Mouse (Mus musculus): ENCODE data around the gene Engase. TPM values are rescaled to one million over a fixed set of nuclear protein-coding genes. Genes with fewer than 3 reads are reported as not detected.

Engase gene
- polyA plus RNA-seq, 1 experiment from 2014 or later: 5.9 TPM

DNA sequence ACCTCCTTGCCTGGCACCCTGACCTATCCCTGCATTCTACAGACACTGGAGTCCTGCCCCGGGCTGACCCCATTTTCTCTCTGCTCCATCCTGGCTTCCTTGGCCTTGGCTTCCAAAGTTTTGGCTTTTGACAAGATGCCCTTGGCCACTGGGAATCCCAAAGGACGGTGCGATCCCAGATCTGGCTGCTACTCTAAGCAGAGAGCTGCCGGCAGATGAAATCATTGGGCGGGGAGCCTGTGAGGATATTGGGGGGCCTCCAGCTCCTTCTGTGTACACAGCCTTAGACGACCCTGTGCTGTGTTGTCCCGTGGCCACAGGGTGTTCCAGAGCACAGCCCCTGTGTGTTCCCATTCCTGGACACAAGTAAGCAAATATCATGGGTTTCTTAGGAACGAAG, 28.2 kb upstream of the Engase start:
- no peak overlapping the region for H3K4me3 ChIP-seq (ENCODE audit: low read depth, low read length)
- no peak overlapping the region for H3K9ac ChIP-seq (ENCODE audit: low read depth, low read length)
- no peaks in the 10 kb centered on the region for H3K9me3 ChIP-seq (replicated peaks; ENCODE audit: control insufficient read depth, low read length, poor library complexity, severe bottlenecking)
- WGBS: 87% methylated on average over 8 of the region's 8 CpGs
- H3K4me2 ChIP-seq (ENCODE audit: low read length): no peak overlapping the region
- no peak for ATAC-seq
- no peaks in the 10 kb centered on the region for H3K36me3 ChIP-seq (ENCODE audit: control insufficient read depth, insufficient read depth, low read length)
- peaks cover 3% of the 10 kb centered on the region; the same call in 1 of the 2 replicates for H3K27me3 ChIP-seq (ENCODE audit: control insufficient read depth, insufficient read depth, low read depth, low read length)
- no peak overlapping the region for H3K27ac ChIP-seq (ENCODE audit: low read length)
- H3K4me1 ChIP-seq (ENCODE audit: control insufficient read depth, insufficient read depth, low read length): no peaks in the 10 kb centered on the region

DNA sequence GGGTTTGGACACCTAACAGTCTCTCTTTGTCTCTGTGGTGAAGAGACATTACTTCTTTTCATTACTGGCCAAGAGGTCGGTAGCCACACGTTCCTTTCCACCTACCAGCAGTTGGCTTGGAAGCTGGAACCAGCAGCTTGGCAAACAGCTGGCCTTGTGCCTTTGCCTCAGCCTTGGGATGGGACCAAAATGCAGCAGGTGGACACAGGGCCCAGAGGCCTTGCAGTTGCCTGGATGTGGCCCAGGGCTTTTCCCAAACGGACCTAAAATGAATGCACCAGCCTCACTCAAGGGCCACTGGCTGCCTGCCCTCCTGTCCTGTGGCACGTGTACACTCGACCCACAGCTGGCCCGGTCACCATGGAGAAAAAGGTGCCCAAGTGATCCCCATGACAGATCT, 25.4 kb upstream of the Engase start:
- H3K4me1 ChIP-seq (ENCODE audit: control insufficient read depth, insufficient read depth, low read length): no peaks in the 10 kb centered on the region
- H3K36me3 ChIP-seq (ENCODE audit: control insufficient read depth, insufficient read depth, low read length): no peaks in the 10 kb centered on the region
- no peak for ATAC-seq
- 88% methylated on average over 6 of the region's 6 CpGs for WGBS
- no peak overlapping the region for H3K27ac ChIP-seq (ENCODE audit: low read length)
- no peak overlapping the region for H3K4me2 ChIP-seq (ENCODE audit: low read length)
- no peaks in the 10 kb centered on the region for H3K9me3 ChIP-seq (replicated peaks; ENCODE audit: control insufficient read depth, low read length, poor library complexity, severe bottlenecking)
- no peak overlapping the region for H3K4me3 ChIP-seq (ENCODE audit: low read depth, low read length)
- no peak overlapping the region for H3K9ac ChIP-seq (ENCODE audit: low read depth, low read length)
- H3K27me3 ChIP-seq (ENCODE audit: control insufficient read depth, insufficient read depth, low read depth, low read length): no peaks in the 10 kb centered on the region

DNA sequence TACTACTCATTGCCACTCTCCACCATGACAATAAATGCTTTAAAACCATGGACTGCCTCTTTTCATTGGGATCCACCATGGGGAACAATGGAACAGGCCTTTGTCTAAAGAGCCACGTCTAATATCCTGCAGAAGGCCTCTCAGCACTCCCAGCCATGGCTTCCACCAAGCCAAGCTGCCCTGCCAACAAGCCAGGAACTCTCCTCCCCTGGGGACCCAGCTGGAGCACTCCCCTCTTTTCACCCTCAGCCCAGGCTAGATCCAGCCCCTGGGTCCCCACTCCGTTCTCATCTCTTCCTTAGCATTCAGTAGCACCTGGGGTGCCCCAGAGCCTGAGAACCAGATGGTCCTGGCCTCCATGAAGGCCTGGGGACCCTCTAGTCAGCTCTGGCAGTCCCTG, 23.7 kb upstream of the Engase start:
- Histone ChIP-seq H3K9me3 (replicated peaks; ENCODE audit: control insufficient read depth, low read length, poor library complexity, severe bottlenecking) (no peaks in the 10 kb centered on the region), H3K27me3 (ENCODE audit: control insufficient read depth, insufficient read depth, low read depth, low read length) (no peaks in the 10 kb centered on the region), H3K36me3 (ENCODE audit: control insufficient read depth, insufficient read depth, low read length) (no peaks in the 10 kb centered on the region), H3K27ac (ENCODE audit: low read length) (no peak overlapping the region), H3K9ac (ENCODE audit: low read depth, low read length) (no peak overlapping the region), H3K4me3 (ENCODE audit: low read depth, low read length) (no peak overlapping the region), H3K4me1 (ENCODE audit: control insufficient read depth, insufficient read depth, low read length) (no peaks in the 10 kb centered on the region), H3K4me2 (ENCODE audit: low read length) (no peak overlapping the region)
- WGBS: 63% methylated on average over 2 of the region's 2 CpGs
- no peak for ATAC-seq

DNA sequence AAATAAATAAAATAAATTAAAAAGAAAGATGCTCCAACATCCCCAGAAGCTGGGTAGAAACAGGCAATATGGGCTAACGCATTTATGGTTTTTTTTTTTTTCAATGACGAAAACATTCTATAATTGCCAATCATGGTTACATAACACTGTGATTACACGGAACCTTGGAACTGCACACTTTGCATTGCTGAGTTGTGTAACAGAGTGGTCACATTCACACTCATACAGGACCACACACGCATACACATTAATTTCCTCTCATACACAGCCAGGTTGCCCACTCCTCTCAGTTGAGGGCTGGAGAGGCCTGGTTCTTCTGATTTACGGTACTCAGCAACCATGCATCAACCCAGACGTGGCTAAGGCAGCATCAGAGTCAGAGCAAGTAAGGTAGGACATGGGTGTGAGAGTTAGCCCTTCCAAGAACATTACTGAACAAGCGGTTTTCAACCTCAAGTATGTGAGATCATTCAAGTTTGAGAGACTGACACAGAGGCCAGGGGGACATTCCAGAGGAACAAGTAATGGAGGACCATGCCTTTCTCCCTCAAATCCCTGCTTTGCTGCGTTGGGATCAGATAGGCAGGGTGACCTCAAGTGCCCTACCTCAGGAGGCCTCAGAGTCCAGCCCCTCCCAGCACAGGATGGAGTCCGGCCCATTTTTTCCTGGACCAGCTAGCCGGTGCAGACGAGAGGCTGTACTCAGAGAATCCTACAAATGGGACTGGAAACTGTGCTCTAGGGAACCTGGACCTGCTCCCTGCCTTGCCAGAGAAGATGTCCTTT, 22.6 kb upstream of the Engase start:
- Histone ChIP-seq H3K4me1 (ENCODE audit: control insufficient read depth, insufficient read depth, low read length) (no peaks in the 10 kb centered on the region), H3K4me3 (ENCODE audit: low read depth, low read length) (no peak overlapping the region), H3K9me3 (replicated peaks; ENCODE audit: control insufficient read depth, low read length, poor library complexity, severe bottlenecking) (no peaks in the 10 kb centered on the region), H3K36me3 (ENCODE audit: control insufficient read depth, insufficient read depth, low read length) (no peaks in the 10 kb centered on the region), H3K27me3 (ENCODE audit: control insufficient read depth, insufficient read depth, low read depth, low read length) (no peaks in the 10 kb centered on the region), H3K4me2 (ENCODE audit: low read length) (no peak overlapping the region), H3K27ac (ENCODE audit: low read length) (no peak overlapping the region), H3K9ac (ENCODE audit: low read depth, low read length) (no peak overlapping the region)
- WGBS: 79% methylated on average over 11 of the region's 11 CpGs
- no peak for ATAC-seq

DNA sequence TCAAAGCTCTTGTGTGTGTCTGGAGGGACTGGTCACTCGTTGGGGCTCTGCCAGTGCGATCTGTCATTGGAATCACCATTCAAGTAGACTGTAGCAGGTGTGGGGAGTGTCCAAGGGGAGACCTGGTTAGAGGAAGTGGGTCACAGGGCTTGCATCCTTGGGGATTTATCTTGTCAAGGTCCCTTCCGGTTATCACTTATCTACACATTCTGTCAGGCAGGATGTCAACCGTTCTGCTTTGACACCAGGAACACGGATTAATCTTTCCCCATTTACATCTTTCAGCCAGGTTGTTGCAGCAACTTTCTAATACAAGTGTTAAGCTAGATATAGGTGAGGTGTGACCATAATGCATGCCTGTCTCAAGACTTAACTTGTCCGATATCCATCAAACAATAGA, 20.8 kb upstream of the Engase start:
- H3K9me3 ChIP-seq (replicated peaks; ENCODE audit: control insufficient read depth, low read length, poor library complexity, severe bottlenecking): no peaks in the 10 kb centered on the region; the same call in 1 of the 2 replicates

DNA sequence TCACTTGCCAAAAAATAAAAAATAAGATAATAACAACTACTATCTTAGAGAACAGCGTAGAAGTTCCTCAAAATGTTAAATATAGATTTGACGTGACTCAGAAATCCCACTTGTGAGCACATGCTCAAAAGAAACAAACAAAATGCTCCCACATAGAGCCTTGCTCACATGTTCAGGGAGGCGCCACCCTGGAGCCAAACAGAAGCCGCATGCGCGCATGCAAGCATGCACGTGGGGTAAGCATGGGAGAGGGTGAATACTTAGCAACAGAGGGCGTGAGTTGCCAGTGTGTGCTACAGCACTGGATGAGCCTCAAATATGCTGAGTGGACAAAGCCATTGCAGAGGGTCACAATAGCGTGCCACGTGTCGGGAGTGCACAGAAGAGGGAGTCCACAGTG, 19.7 kb upstream of the Engase start:
- Histone ChIP-seq H3K4me3 (ENCODE audit: low read depth, low read length) (no peak overlapping the region), H3K4me2 (ENCODE audit: low read length) (no peak overlapping the region), H3K27ac (ENCODE audit: low read length) (no peak overlapping the region), H3K27me3 (ENCODE audit: control insufficient read depth, insufficient read depth, low read depth, low read length) (no peaks in the 10 kb centered on the region), H3K36me3 (ENCODE audit: control insufficient read depth, insufficient read depth, low read length) (no peaks in the 10 kb centered on the region), H3K9me3 (replicated peaks; ENCODE audit: control insufficient read depth, low read length, poor library complexity, severe bottlenecking) (no peaks in the 10 kb centered on the region; the same call in 1 of the 2 replicates), H3K4me1 (ENCODE audit: control insufficient read depth, insufficient read depth, low read length) (no peaks in the 10 kb centered on the region), H3K9ac (ENCODE audit: low read depth, low read length) (no peak overlapping the region)
- WGBS: 74% methylated on average over 11 of the region's 11 CpGs
- ATAC-seq: no peak

More for the DNA sequence above, 20.8 kb upstream of the Engase start:
- no peaks in the 10 kb centered on the region for H3K36me3 ChIP-seq (ENCODE audit: control insufficient read depth, insufficient read depth, low read length)
- WGBS: 89% methylated on average over 6 of the region's 6 CpGs
- no peak overlapping the region for H3K4me3 ChIP-seq (ENCODE audit: low read depth, low read length)
- H3K9ac ChIP-seq (ENCODE audit: low read depth, low read length): no peak overlapping the region
- ATAC-seq: no peak
- H3K27me3 ChIP-seq (ENCODE audit: control insufficient read depth, insufficient read depth, low read depth, low read length): no peaks in the 10 kb centered on the region
- H3K27ac ChIP-seq (ENCODE audit: low read length): no peak overlapping the region
- H3K4me1 ChIP-seq (ENCODE audit: control insufficient read depth, insufficient read depth, low read length): no peaks in the 10 kb centered on the region
- no peak overlapping the region for H3K4me2 ChIP-seq (ENCODE audit: low read length)

DNA sequence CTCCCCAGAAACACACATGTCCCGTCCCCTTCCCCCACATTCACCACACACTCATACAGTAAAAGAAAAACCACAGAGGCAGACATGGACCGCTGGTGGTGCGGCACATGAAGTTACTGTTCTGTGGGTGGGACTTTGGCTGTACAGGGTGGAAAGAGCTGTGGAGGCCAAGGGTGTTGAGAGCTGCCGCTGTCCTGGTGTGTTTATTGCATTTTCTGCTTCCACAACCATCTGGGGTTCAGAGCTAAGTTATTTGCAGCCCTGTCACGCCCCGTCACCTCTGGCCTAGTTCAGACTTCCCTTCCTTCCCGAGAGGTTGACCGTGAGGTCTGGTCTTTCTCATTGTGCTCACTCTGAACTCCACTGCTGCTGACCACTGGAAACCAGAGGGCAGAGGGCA, 17.6 kb upstream of the Engase start:
- Histone ChIP-seq H3K9me3 (replicated peaks; ENCODE audit: control insufficient read depth, low read length, poor library complexity, severe bottlenecking) (no peaks in the 10 kb centered on the region; the same call in 1 of the 2 replicates), H3K27me3 (ENCODE audit: control insufficient read depth, insufficient read depth, low read depth, low read length) (no peaks in the 10 kb centered on the region), H3K4me1 (ENCODE audit: control insufficient read depth, insufficient read depth, low read length) (no peaks in the 10 kb centered on the region; the same call in 1 of the 2 replicates), H3K4me2 (ENCODE audit: low read length) (no peak overlapping the region), H3K27ac (ENCODE audit: low read length) (no peak overlapping the region), H3K4me3 (ENCODE audit: low read depth, low read length) (no peak overlapping the region), H3K36me3 (ENCODE audit: control insufficient read depth, insufficient read depth, low read length) (no peaks in the 10 kb centered on the region), H3K9ac (ENCODE audit: low read depth, low read length) (no peak overlapping the region)
- WGBS: 61% methylated on average over 8 of the region's 8 CpGs
- ATAC-seq: no peak

DNA sequence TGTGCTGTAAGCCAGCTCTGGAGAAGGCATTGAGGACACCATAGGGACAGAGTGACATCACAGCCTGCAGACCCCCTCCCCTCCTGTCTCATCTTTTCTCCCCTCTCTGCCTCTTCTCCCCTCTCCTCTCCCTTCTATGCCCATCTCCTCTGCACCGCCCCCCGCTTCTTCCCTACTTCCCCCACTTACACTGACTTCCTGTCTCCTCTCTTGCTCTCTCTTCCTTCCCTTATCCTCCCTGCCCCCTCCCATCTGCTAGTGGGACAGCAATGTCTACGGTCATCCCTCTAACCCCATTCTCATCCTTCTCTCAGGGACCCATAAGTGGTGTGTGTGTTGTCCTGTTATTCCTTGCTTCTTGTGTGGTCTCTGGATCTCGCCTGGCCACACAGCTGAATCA, 17.1 kb upstream of the Engase start:
- WGBS: 89% methylated on average over 4 of the region's 4 CpGs
- Histone ChIP-seq H3K9ac (ENCODE audit: low read depth, low read length) (no peak overlapping the region), H3K9me3 (replicated peaks; ENCODE audit: control insufficient read depth, low read length, poor library complexity, severe bottlenecking) (no peaks in the 10 kb centered on the region; the same call in 1 of the 2 replicates), H3K4me2 (ENCODE audit: low read length) (no peak overlapping the region), H3K27me3 (ENCODE audit: control insufficient read depth, insufficient read depth, low read depth, low read length) (no peaks in the 10 kb centered on the region), H3K4me3 (ENCODE audit: low read depth, low read length) (no peak overlapping the region), H3K27ac (ENCODE audit: low read length) (no peak overlapping the region), H3K4me1 (ENCODE audit: control insufficient read depth, insufficient read depth, low read length) (no peaks in the 10 kb centered on the region; the same call in 1 of the 2 replicates), H3K36me3 (ENCODE audit: control insufficient read depth, insufficient read depth, low read length) (no peaks in the 10 kb centered on the region)
- ATAC-seq: no peak

DNA sequence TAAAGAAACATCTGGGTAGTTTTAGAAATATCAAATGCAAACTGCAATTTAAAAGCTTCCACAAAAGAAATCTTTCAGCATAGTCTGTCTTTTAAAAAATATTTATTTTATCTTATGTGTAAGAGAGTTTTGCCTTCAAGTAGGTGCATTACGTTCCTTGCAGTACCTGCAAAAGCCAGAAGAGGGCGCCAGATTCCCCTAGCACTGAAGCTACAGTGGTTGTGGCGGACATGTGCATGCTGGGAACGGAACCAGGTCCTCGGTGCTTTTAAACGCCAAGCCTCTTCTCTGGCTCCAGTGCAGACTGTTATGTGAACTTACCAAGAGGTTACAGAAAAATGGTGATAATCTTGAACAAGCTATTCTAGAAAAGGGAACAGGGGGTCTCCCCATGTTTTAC, 16.3 kb upstream of the Engase start:
- H3K27ac ChIP-seq (ENCODE audit: low read length): no peak overlapping the region
- ATAC-seq: no peak
- H3K9ac ChIP-seq (ENCODE audit: low read depth, low read length): no peak overlapping the region
- H3K4me1 ChIP-seq (ENCODE audit: control insufficient read depth, insufficient read depth, low read length): no peaks in the 10 kb centered on the region; the same call in 1 of the 2 replicates
- H3K36me3 ChIP-seq (ENCODE audit: control insufficient read depth, insufficient read depth, low read length): no peaks in the 10 kb centered on the region
- H3K4me2 ChIP-seq (ENCODE audit: low read length): no peak overlapping the region
- no peaks in the 10 kb centered on the region; the same call in 1 of the 2 replicates for H3K9me3 ChIP-seq (replicated peaks; ENCODE audit: control insufficient read depth, low read length, poor library complexity, severe bottlenecking)
- no peaks in the 10 kb centered on the region for H3K27me3 ChIP-seq (ENCODE audit: control insufficient read depth, insufficient read depth, low read depth, low read length)
- 62% methylated on average over 6 of the region's 6 CpGs for WGBS
- H3K4me3 ChIP-seq (ENCODE audit: low read depth, low read length): no peak overlapping the region

Measured in midbrain, embryonic 16.5 days (tissue).